ENCODE assay signal across 16 mouse cellular contexts in genomic region chr4:127163926-127164325, GRCm38 (mm10).
"Had no signal": no experiment of that assay in that cellular context is flagged by ENCODE, and none has a peak within 500 bp of the region (broad histone marks: within the 10 kb centered on the region; RNA-seq: fewer than 3 reads in every experiment).

No protein-coding gene starts in this region.

- H3K36me3 ChIP-seq: neural tube, embryonic 13.5 days; neural tube, embryonic 15.5 days; stomach, embryonic 15.5 days had no signal

- DNase-seq: retina, postnatal 1 day; right cerebral cortex, adult 18-20 months; right cerebral cortex, postnatal 14 days; right cerebral cortex, postnatal 25 days; right cerebral cortex, postnatal 4 days; spleen, adult 18-20 months; thymus, adult 18-20 months; thymus, adult 2 months; thymus, postnatal 14 days; thymus, postnatal 25 days; thymus, postnatal 36 days; thymus, postnatal 4 days had no signal

- H3K27ac ChIP-seq: neural tube, embryonic 13.5 days; neural tube, embryonic 15.5 days; stomach, embryonic 15.5 days; stomach, postnatal 0 days had no signal

- H3K9ac ChIP-seq: neural tube, embryonic 13.5 days; neural tube, embryonic 15.5 days; stomach, embryonic 15.5 days had no signal

- H3K4me3 ChIP-seq: neural tube, embryonic 13.5 days; neural tube, embryonic 15.5 days; stomach, embryonic 15.5 days had no signal

- H3K9me3 ChIP-seq: neural tube, embryonic 13.5 days; neural tube, embryonic 15.5 days; stomach, embryonic 15.5 days had no signal

- H3K4me2 ChIP-seq: neural tube, embryonic 13.5 days; neural tube, embryonic 15.5 days; stomach, embryonic 15.5 days had no signal
